Mouse (Mus musculus): ENCODE measurements around the gene Kcnj10. TPM values are rescaled to one million over a fixed set of nuclear protein-coding genes. Genes with fewer than 3 reads are reported as not detected.

The Kcnj10 gene
- polyA plus RNA-seq, 1 experiment from 2014 or later: 0.73 TPM

DNA sequence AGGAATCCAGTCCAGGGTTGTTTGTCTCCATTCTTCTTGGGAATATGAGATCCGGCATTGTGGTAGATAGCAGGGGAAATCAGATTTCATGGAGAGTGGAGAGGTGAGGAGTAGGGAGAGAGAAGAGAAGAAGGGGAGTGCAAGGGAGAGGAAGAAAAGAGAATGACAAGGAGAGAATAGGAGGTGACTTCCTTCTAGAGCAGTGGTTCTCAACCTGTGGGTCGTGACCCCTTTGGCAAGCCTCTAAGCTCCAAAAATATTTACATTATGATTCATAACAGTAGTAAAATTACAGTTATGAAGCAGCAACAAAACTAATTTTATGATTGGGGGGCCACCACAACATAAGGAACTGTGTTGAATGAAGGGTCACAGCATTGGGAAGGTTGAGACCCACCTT is 8.1 kb upstream of the Kcnj10 start:
- Histone ChIP-seq H3K27ac (ENCODE audit: low read depth, low read length) (no peak overlapping the region), H3K4me3 (ENCODE audit: low read depth, low read length) (no peak overlapping the region), H3K4me1 (replicated peaks; ENCODE audit: control insufficient read depth, insufficient read depth, low read length) (peaks cover 6% of the 10 kb centered on the region; the same call in 1 of the 2 replicates), H3K4me2 (replicated peaks; ENCODE audit: low read depth, low read length) (no peak overlapping the region), H3K27me3 (ENCODE audit: control insufficient read depth, insufficient read depth, low read length) (peaks cover 5% of the 10 kb centered on the region; the same call in 1 of the 2 replicates), H3K36me3 (ENCODE audit: control insufficient read depth, insufficient read depth, low read length) (no peaks in the 10 kb centered on the region), H3K9ac (ENCODE audit: low read depth, low read length) (no peak overlapping the region), H3K9me3 (ENCODE audit: control insufficient read depth, low read length) (no peaks in the 10 kb centered on the region)
- ATAC-seq (ENCODE audit: low FRiP score): no peak
- DNase-seq (ENCODE audit: low spot score): no peak
- WGBS: 73% methylated on average over 2 of the region's 2 CpGs

DNA sequence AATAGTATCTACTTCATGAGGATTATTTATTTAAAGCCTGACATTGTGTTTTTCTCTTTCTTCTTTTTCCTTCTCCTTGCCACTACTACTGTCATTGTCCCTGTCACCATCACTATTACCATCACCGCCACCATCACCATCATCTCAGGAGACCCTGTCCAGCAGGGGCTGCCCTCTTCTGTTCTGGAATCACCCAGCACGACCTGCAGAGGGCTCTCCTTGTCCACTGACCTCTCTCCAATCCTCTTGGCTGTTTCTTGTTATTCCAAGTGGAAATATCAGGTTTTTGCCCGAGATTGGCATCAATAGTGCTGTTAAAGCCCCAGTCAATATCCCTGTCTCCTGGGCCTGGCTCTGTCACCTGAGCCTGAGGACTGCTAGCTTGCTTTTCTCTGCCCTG is 7.5 kb upstream of the Kcnj10 start:
- H3K36me3 ChIP-seq (ENCODE audit: control insufficient read depth, insufficient read depth, low read length): no peaks in the 10 kb centered on the region
- H3K4me3 ChIP-seq (ENCODE audit: low read depth, low read length): no peak overlapping the region
- H3K27ac ChIP-seq (ENCODE audit: low read depth, low read length): no peak overlapping the region
- no peak overlapping the region for H3K9ac ChIP-seq (ENCODE audit: low read depth, low read length)
- no peaks in the 10 kb centered on the region for H3K9me3 ChIP-seq (ENCODE audit: control insufficient read depth, low read length)
- ATAC-seq (ENCODE audit: low FRiP score) (0 out of 2 replicates have a peak, but pooled peaks have one; percentile 46), DNase-seq (ENCODE audit: low spot score) (no peak)
- H3K27me3 ChIP-seq (ENCODE audit: control insufficient read depth, insufficient read depth, low read length): peaks cover 3% of the 10 kb centered on the region; the same call in 1 of the 2 replicates
- 18% methylated on average over 3 of the region's 3 CpGs for WGBS
- no peak overlapping the region for H3K4me2 ChIP-seq (replicated peaks; ENCODE audit: low read depth, low read length)
- peaks cover 6% of the 10 kb centered on the region; the same call in 1 of the 2 replicates for H3K4me1 ChIP-seq (replicated peaks; ENCODE audit: control insufficient read depth, insufficient read depth, low read length)

DNA sequence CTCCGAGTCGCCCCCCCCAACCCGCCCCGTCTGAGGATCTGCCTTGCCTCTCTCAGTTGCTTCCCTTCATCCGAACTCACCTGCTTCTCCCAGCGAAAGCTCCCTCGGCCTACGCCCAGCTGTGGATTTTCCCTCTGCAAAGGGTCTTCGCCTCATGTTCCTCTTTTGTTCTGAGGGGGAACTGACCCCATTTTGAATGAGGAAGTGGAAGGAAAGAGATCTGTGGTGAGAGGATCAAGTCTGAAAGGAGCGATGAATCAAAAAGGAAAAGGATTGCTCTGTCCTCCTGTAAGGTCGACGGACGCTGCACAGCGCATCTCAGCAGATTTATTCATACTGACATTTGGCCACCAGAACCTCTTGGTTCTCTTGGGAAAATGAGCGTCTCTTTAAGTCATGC is 5.2 kb upstream of the Kcnj10 start:
- ATAC-seq (ENCODE audit: low FRiP score) (no peak), DNase-seq (ENCODE audit: low spot score) (no peak)
- no peaks in the 10 kb centered on the region for H3K4me1 ChIP-seq (replicated peaks; ENCODE audit: control insufficient read depth, insufficient read depth, low read length)
- H3K36me3 ChIP-seq (ENCODE audit: control insufficient read depth, insufficient read depth, low read length): no peaks in the 10 kb centered on the region
- H3K4me3 ChIP-seq (ENCODE audit: low read depth, low read length): no peak overlapping the region
- WGBS: 81% methylated on average over 15 of the region's 15 CpGs
- no peaks in the 10 kb centered on the region for H3K27me3 ChIP-seq (ENCODE audit: control insufficient read depth, insufficient read depth, low read length)
- H3K9ac ChIP-seq (ENCODE audit: low read depth, low read length): no peak overlapping the region
- no peak overlapping the region for H3K27ac ChIP-seq (ENCODE audit: low read depth, low read length)
- no peak overlapping the region for H3K4me2 ChIP-seq (replicated peaks; ENCODE audit: low read depth, low read length)
- H3K9me3 ChIP-seq (ENCODE audit: control insufficient read depth, low read length): no peaks in the 10 kb centered on the region

DNA sequence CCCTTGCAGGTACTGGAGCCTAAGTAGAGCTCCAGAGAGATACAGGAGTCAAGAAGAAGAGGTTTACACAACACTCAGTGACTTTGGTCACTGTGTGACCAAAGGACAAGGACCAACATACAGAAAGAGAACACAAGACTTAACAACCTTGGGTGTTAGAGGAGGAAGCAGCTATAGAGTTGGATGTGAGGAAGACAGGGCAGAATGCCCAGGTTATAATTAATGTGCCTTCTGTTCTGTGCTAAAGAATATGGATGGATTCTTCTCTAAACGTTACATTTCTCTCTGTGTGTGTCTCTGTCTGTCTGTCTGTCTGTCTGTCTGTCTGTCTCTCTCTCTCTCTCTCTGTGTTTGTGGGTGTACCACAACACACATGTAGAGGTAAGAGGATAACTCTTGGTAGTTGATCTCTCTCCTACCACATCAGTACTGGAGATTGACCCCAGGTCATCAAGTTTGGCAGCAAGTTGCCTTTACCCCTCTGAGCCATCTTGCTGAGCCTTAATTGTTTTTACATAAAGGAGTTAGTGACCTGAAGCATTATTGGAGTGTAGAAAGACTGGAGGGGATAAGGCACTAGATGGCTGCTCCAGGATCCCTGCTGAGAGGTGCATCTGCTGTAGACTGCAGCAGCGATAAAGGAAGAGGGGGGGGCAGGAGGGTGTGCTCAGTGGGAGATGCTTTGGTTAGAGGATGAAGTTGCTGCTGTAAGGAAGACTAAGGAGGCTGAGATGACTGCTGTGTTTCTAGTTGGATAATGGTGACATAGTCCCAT is 3.4 kb upstream of the Kcnj10 start:
- no peak for ATAC-seq (ENCODE audit: low FRiP score)
- WGBS: 34% methylated on average over 2 of the region's 2 CpGs
- Histone ChIP-seq H3K36me3 (ENCODE audit: control insufficient read depth, insufficient read depth, low read length) (no peaks in the 10 kb centered on the region), H3K4me3 (ENCODE audit: low read depth, low read length) (no peak overlapping the region), H3K27ac (ENCODE audit: low read depth, low read length) (no peak overlapping the region), H3K9me3 (ENCODE audit: control insufficient read depth, low read length) (no peaks in the 10 kb centered on the region), H3K4me1 (replicated peaks; ENCODE audit: control insufficient read depth, insufficient read depth, low read length) (peaks cover 4% of the 10 kb centered on the region; the same call in 1 of the 2 replicates), H3K27me3 (ENCODE audit: control insufficient read depth, insufficient read depth, low read length) (peaks cover 4% of the 10 kb centered on the region; the same call in 1 of the 2 replicates), H3K9ac (ENCODE audit: low read depth, low read length) (no peak overlapping the region), H3K4me2 (replicated peaks; ENCODE audit: low read depth, low read length) (no peak overlapping the region)
- DNase-seq (ENCODE audit: low spot score): no peak

DNA sequence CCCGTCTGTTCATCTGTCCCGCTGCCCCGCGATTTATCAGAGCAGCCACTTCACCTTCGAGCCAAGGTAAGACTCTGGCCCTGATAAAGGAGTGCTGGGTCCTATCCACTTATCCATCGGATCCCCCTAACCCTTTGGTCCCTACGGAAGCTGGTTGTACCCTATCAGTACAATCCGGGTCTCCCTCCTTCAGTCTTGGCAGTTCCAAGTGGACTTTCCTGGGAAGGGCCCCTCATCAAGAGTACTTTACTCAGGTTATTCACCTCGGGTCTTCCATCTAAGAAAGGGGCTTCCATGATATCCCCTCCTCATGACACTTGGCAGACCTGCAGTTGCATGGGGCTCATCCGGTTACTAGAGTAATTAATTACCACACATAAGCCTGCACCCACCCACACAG is 376 bp downstream of the Kcnj10 start:
- Histone ChIP-seq H3K9me3 (ENCODE audit: control insufficient read depth, low read length) (no peaks in the 10 kb centered on the region), H3K4me3 (ENCODE audit: low read depth, low read length) (peak overlapping the region; percentile 46), H3K27ac (ENCODE audit: low read depth, low read length) (no peak overlapping the region), H3K9ac (ENCODE audit: low read depth, low read length) (peak overlapping the region; percentile 49), H3K36me3 (ENCODE audit: control insufficient read depth, insufficient read depth, low read length) (no peaks in the 10 kb centered on the region), H3K4me1 (replicated peaks; ENCODE audit: control insufficient read depth, insufficient read depth, low read length) (peaks cover 4% of the 10 kb centered on the region; the same call in 1 of the 2 replicates), H3K27me3 (ENCODE audit: control insufficient read depth, insufficient read depth, low read length) (peaks cover 4% of the 10 kb centered on the region; the same call in 1 of the 2 replicates), H3K4me2 (replicated peaks; ENCODE audit: low read depth, low read length) (peak overlapping the region; percentile 72)
- ATAC-seq (ENCODE audit: low FRiP score) (no peak; the same call in 1 of the 2 replicates), DNase-seq (ENCODE audit: low spot score) (no peak)
- WGBS: 23% methylated on average over 10 of the region's 10 CpGs

DNA sequence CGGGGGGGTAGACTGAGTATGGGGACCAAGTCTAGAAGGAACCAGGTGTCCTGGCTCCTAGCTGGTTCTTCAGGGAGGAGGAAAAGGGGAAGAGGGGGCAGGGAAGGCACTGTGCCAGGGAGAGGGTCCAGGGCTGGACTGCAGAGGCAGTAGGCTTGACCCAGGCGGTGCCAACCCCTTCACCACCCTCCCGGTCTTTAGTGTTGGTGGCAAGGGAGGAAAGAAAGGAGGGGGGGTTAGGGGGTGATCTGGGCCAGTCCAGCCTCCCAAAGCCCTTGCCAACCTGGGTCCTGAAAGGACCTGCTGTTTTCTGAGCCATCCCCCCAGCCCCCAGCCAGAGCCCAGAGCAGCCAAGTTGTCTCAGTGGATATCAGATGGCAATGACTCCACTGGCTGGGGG is 1.7 kb downstream of the Kcnj10 start:
- Histone ChIP-seq H3K4me3 (ENCODE audit: low read depth, low read length) (no peak overlapping the region), H3K27ac (ENCODE audit: low read depth, low read length) (no peak overlapping the region), H3K9me3 (ENCODE audit: control insufficient read depth, low read length) (no peaks in the 10 kb centered on the region), H3K36me3 (ENCODE audit: control insufficient read depth, insufficient read depth, low read length) (no peaks in the 10 kb centered on the region), H3K4me1 (replicated peaks; ENCODE audit: control insufficient read depth, insufficient read depth, low read length) (peaks cover 4% of the 10 kb centered on the region; the same call in 1 of the 2 replicates), H3K4me2 (replicated peaks; ENCODE audit: low read depth, low read length) (0 out of 2 replicates have a peak overlapping the region, but pooled peaks have one; percentile 0), H3K9ac (ENCODE audit: low read depth, low read length) (no peak overlapping the region), H3K27me3 (ENCODE audit: control insufficient read depth, insufficient read depth, low read length) (peaks cover 4% of the 10 kb centered on the region; the same call in 1 of the 2 replicates)
- ATAC-seq (ENCODE audit: low FRiP score) (no peak), DNase-seq (ENCODE audit: low spot score) (no peak)
- WGBS: 85% methylated on average over 3 of the region's 3 CpGs

DNA sequence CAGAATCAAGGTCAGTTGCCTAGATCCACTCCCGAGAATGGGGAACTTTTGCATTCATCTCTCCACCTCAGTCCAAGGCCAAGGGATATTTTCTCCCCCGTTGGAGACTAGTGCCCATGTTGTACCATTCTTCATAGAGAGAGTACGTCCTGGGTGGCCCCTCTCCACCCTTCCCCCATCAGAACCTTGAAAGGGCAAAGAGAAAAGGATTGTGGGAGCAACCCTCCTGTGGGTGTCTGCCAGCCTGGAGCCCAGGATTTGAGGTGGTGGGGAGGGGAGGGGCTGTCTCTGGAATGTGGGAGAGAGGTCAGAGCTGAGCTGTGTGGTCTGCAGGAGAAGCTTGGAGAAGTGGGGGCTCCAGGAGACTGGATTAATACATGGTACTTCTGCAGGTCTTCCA is 2.9 kb downstream of the Kcnj10 start:
- no peak for ATAC-seq (ENCODE audit: low FRiP score)
- Histone ChIP-seq H3K9ac (ENCODE audit: low read depth, low read length) (no peak overlapping the region), H3K27ac (ENCODE audit: low read depth, low read length) (no peak overlapping the region), H3K36me3 (ENCODE audit: control insufficient read depth, insufficient read depth, low read length) (no peaks in the 10 kb centered on the region), H3K4me1 (replicated peaks; ENCODE audit: control insufficient read depth, insufficient read depth, low read length) (peaks cover 4% of the 10 kb centered on the region; the same call in 1 of the 2 replicates), H3K9me3 (ENCODE audit: control insufficient read depth, low read length) (no peaks in the 10 kb centered on the region), H3K4me3 (ENCODE audit: low read depth, low read length) (no peak overlapping the region), H3K4me2 (replicated peaks; ENCODE audit: low read depth, low read length) (no peak overlapping the region), H3K27me3 (ENCODE audit: control insufficient read depth, insufficient read depth, low read length) (peaks cover 4% of the 10 kb centered on the region; the same call in 1 of the 2 replicates)
- no peak for DNase-seq (ENCODE audit: low spot score)
- 59% methylated on average over 3 of the region's 3 CpGs for WGBS

DNA sequence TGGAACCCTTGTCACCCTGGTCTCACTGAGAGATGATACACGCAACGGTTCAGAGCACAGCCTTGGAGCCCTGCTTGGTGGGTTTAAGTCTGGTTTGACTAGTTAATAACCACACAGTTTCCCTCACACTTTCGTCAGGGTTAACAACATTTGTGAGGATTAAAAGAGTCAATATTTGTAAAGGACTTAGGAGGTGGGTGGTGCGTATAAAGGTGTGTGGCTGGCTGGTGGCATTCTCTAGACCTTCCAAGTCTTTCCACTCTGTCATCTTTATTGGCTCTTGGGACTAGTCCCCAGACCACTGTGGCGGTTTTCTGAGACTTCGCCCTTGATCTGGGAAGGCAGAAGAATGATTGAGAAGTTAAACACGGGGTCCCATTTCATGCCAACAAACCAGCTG is 3.8 kb downstream of the Kcnj10 start:
- DNase-seq (ENCODE audit: low spot score): no peak
- no peak overlapping the region for H3K27ac ChIP-seq (ENCODE audit: low read depth, low read length)
- H3K36me3 ChIP-seq (ENCODE audit: control insufficient read depth, insufficient read depth, low read length): no peaks in the 10 kb centered on the region
- 86% methylated on average over 7 of the region's 7 CpGs for WGBS
- peaks cover 10% of the 10 kb centered on the region for H3K4me1 ChIP-seq (replicated peaks; ENCODE audit: control insufficient read depth, insufficient read depth, low read length)
- ATAC-seq (ENCODE audit: low FRiP score): no peak
- no peak overlapping the region for H3K4me2 ChIP-seq (replicated peaks; ENCODE audit: low read depth, low read length)
- H3K4me3 ChIP-seq (ENCODE audit: low read depth, low read length): no peak overlapping the region
- H3K9me3 ChIP-seq (ENCODE audit: control insufficient read depth, low read length): no peaks in the 10 kb centered on the region
- peaks cover 4% of the 10 kb centered on the region; the same call in 1 of the 2 replicates for H3K27me3 ChIP-seq (ENCODE audit: control insufficient read depth, insufficient read depth, low read length)
- no peak overlapping the region for H3K9ac ChIP-seq (ENCODE audit: low read depth, low read length)

DNA sequence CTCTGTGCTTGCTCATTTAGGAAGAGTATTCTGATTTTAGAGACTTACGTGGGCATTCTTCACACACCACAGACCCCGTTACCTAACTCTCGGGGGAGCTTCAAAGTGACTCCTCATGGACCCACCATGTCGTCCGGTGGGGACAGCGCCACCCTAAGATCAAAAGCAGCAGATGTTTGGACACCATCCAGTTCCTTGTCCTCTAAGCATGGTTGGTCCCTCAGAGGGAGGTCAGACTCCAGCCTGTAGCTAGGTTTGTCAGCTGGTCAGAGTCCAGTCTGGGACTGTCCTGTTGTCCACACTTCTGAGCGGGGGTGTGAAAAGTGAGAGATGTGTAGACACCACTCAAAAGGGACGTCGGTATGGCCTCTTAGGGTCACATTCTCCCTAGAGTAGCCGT is 5.7 kb downstream of the Kcnj10 start:
- DNase-seq (ENCODE audit: low spot score) (no peak), ATAC-seq (ENCODE audit: low FRiP score) (no peak)
- H3K27me3 ChIP-seq (ENCODE audit: control insufficient read depth, insufficient read depth, low read length): no peaks in the 10 kb centered on the region
- no peaks in the 10 kb centered on the region for H3K9me3 ChIP-seq (ENCODE audit: control insufficient read depth, low read length)
- WGBS: 93% methylated on average over 10 of the region's 10 CpGs
- no peak overlapping the region for H3K4me3 ChIP-seq (ENCODE audit: low read depth, low read length)
- H3K4me1 ChIP-seq (replicated peaks; ENCODE audit: control insufficient read depth, insufficient read depth, low read length): peaks cover 13% of the 10 kb centered on the region
- no peaks in the 10 kb centered on the region for H3K36me3 ChIP-seq (ENCODE audit: control insufficient read depth, insufficient read depth, low read length)
- H3K9ac ChIP-seq (ENCODE audit: low read depth, low read length): no peak overlapping the region
- no peak overlapping the region for H3K4me2 ChIP-seq (replicated peaks; ENCODE audit: low read depth, low read length)
- no peak overlapping the region for H3K27ac ChIP-seq (ENCODE audit: low read depth, low read length)

All from hindbrain, embryonic 11.5 days (tissue).